Mouse (Mus musculus): Measurements from ENCODE around the gene Olfml2b.

The Olfml2b gene

DNA sequence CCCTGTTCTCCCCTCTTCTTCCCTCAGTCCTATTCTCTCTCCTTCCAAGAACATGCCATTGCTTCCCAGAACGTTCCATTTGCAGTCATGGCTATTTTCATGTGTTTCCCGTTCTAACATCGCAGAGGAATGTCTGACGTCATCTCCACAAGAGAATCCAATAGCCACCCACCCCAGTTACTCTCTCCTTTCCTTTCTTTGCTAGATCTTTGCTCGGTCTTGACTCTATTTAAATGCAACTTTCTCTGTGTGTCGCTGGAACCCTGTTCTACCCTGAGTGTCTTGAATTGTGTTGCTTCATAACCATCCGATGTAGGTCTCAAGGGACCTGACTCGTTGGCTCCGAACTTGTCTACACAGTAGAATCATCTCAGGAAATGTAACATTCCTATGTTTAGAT lies 55.2 kb downstream of the Olfml2b start:
- TF ChIP-seq GATA4 (IDR thresholded peaks at IDR 0.05; ENCODE audit: insufficient replicate concordance, low read length), result no peak

DNA sequence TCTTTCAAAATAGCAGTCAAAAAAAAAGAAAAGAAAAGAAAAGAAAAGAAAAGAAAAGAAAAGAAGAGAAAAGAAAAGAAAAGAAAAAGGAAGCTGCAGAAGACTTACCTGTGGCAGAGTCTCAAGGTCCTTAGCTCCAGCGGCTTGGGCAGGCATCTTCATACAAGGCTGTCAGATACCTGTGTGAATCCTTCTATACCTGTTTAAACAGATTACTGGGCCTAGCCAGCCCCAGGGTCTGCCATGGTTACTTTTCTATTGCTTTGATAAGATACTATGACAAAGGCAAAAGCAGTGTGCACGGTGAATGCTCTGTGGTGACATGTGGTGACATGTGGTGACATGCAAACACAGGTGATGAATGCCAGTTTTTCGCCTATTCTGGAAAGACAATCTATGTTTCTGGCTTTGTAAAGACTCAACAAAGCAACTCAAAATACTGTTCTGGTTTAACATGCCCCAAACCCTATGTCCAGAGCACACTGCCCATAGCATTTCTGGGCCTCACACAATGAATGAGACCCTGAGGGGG lies 56.2 kb downstream of the Olfml2b start:
- no peak for TF ChIP-seq GATA4 (IDR thresholded peaks at IDR 0.05; ENCODE audit: insufficient replicate concordance, low read length)

DNA sequence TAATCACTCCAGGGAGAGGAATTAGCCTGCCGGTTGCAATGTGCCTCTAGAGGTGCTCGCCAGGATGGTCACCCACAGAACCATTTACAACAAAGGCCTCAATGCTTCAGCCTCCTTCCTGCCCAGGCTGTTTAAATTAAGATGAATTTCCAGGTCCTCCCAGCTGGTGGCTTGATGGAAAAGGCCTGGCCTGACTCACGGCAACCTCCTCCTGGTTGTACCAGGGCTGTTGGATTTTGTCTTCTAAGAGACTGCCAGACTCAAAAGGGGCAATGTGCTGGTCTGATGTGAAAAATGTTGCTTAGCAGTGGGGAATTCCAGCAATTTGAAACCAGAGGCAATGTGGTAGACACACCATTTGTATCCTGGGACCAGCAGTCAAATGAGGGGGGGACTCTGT lies 56.8 kb downstream of the Olfml2b start:
- TF ChIP-seq GATA4 (IDR thresholded peaks at IDR 0.05; ENCODE audit: insufficient replicate concordance, low read length), result no peak

DNA sequence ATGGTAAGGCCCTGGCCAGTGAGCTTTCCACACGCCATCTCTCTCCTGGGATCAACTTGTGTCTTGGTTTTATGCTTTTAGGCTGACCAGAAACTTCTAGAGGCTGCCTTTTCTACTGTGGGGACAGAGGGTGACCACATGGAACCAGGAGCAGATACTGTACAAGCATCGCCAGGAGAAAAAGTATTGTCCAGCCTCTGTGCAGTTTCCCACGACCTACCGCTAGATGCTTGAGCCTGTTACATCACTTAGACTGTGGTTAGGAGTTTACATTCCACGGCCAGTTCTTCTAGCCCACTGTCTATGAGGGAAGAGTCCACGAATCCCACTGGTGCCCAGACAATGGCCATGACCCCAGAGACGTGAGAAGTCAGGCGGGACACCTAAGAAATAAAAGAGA lies 57.2 kb downstream of the Olfml2b start:
- no peak for TF ChIP-seq GATA4 (IDR thresholded peaks at IDR 0.05; ENCODE audit: insufficient replicate concordance, low read length)

DNA sequence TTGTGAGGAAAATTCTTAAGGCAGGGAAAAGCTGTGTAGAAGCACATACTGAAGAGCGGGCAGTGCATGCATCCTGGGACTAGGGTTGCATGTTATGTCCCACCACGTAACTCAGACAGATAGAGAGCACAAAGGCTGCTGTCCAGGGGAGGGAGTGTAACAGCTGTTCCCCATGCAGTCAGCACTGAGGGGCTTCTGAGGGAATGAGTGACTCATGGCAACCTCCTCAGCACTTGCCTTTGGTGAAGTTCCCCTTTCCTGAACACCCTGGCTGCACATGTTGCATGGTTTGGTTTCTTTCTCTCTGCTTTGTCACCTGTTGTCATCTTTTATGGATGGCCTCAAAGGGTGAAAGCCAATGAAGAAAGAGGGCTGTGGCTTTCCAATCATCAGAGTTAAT lies 57.9 kb downstream of the Olfml2b start:
- no peak for TF ChIP-seq GATA4 (IDR thresholded peaks at IDR 0.05; ENCODE audit: insufficient replicate concordance, low read length)

DNA sequence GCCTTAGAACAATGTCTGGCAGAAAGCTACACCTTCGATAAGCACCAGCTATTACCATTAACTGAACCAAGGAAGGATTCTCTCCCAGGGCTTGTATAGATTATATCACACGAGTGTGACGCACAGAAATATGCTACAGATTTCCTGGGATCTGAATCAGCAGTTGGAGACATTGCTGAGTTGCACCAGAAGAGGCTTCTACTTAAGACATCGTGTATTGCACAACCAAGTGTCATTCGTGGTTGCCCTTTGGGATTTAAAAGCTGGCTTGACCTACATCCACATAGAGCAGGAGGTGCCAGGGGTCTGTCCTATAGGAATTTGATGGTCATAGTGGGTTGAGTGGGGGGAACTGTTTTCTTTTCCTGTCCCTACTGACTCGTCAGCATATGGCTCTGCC lies 58.6 kb downstream of the Olfml2b start:
- no peak for TF ChIP-seq GATA4 (IDR thresholded peaks at IDR 0.05; ENCODE audit: insufficient replicate concordance, low read length)

DNA sequence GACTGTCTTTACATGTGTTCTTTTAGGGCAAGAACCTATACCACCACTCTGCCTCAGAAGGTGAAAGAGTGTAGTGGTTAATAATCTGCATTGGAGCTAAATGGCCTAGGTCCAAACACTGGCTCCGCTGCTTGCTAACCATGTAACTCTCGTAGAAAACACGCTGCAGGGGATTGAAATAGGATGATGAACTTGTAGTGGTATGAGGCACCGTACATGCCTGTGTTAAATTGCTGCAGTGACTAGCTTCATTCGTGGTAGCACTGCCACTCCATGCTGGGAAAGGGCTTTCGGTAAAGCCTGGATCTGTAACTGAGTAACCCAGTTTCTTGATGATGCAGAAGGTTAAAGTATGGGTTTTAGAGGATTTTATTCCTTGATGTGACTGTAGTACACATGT lies 59.8 kb downstream of the Olfml2b start:
- no peak for TF ChIP-seq GATA4 (IDR thresholded peaks at IDR 0.05; ENCODE audit: insufficient replicate concordance, low read length)

DNA sequence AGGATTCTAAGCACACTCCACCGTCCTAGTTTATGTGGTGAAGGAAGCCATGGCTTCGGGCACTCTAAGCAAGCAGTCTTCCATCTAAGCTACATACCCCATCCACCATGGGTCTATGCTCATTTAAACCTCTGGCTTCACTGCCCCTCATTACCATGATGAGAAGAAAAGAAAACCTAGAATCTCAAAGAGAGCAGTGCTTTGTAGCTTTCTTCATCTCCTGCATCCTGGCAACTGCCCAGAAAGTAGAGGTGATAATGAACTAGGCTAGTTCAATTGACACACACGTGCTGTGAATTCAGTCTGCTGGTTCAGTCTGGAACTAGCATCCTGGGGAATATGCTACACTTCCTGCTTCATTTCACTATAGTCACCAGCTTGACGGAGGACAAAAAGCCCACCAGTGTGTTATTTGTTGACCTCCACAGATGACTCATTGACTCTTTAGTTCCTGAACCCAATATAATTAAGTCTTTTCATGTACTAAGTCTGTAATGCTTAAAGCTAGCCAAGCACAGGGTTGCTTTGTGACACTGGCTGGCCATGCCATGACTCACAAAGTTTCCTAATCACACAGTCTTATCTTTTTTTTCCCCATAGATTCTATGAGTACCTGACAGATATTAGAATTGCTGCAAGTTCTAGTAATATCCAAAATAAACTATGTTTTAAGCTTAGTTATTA lies 60.7 kb downstream of the Olfml2b start:
- no peak for TF ChIP-seq GATA4 (IDR thresholded peaks at IDR 0.05; ENCODE audit: insufficient replicate concordance, low read length)

DNA sequence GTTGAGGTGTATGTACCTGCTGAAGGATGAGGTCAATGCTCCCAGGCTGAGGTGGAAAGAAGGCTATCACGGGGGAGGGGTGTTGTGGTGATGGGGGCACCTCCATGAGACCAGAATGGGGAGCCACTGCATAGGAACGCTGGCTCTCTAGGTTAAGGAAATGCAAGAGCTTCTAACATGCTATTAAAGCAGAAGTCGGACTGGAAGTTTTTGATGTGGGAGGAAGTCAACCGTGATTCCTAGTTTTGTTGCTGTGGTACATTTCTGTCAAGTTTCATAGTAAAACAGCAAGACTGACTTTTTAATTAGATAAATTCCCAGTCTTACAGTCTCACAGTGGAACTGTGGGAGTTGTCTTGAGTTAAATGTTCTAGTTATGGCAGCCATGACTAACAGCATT lies 61.7 kb downstream of the Olfml2b start:
- no peak for TF ChIP-seq GATA4 (IDR thresholded peaks at IDR 0.05; ENCODE audit: insufficient replicate concordance, low read length)

DNA sequence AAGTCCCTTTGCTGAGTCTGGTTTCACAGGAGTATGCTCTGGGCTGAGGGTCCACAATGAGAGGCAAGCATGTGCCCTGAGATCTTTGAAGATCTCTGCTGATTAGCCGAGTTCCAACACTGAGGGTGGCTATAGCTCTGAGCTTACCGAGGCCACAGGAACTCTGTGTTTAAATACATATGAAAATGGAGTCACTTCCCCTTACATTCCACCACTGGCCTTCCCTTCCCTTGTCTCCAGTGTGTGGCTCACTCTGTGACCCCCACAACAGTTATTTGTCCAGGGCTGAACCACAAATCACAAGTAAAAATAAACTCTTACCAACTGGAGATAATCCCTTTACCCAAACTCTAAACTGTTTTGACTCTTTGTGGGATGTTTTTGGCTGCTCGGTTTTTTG lies 64.7 kb downstream of the Olfml2b start:
- TF ChIP-seq GATA4 (IDR thresholded peaks at IDR 0.05; ENCODE audit: insufficient replicate concordance, low read length), result no peak

DNA sequence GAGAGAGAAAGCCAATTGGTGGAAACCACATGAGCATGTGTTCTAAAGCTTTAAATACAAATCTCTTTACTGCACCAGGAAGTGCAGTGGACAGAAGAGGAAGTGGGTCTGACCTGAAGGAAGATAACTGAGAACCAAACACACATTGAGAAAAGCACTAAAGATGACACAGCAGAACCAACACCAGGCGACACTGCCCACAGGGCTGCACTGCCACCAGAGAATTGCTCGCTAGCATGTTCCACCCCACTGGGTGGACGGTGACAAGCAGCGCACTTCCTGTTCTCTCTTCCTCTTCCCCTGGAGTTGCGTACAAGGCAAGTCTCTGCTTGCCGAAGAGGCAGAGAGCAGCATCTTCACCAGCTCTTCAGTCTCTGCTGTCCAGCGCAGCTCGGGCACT lies 65.1 kb downstream of the Olfml2b start:
- TF ChIP-seq GATA4 (IDR thresholded peaks at IDR 0.05; ENCODE audit: insufficient replicate concordance, low read length), result 0 out of 2 replicates have a peak, but pooled peaks have one; percentile 7

DNA sequence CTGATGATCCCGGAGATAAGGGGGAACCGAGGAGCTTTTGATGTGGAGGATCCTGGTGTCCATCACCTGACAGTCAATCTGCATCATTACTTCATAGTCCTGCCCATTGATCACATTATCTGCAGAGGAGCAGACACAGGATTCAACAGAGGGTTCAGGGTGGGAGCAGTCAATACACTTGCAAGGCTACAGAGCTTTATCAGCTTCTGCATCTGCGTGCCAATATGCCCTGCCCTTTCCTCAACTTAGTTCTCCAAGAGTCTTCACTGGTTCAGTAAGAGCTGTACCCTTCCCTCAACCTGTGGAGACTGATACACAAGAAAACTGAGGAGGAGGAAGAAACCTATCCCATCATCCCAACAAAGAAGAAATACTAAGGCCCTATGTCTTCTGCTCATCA lies 65.6 kb downstream of the Olfml2b start:
- TF ChIP-seq GATA4 (IDR thresholded peaks at IDR 0.05; ENCODE audit: insufficient replicate concordance, low read length), result no peak

DNA sequence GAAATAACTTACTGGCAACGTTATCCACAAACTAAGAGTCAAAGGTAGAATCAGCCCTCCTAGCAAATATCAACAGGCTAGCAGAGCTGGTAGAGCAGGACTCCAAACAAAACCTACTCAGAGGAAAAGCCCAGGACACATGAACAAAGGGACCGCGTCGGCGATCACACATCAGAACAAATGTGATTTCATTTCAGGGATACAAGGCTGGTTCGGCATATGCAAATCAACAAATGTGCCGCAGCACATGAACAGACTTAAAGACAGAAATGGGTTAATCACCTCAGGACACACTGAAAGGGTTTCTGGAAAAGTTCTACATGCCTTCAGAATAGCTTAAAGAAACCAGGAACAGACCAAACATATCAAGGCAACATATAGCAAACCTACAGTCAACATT lies 67.4 kb downstream of the Olfml2b start:
- no peak for TF ChIP-seq GATA4 (IDR thresholded peaks at IDR 0.05; ENCODE audit: insufficient replicate concordance, low read length)

DNA sequence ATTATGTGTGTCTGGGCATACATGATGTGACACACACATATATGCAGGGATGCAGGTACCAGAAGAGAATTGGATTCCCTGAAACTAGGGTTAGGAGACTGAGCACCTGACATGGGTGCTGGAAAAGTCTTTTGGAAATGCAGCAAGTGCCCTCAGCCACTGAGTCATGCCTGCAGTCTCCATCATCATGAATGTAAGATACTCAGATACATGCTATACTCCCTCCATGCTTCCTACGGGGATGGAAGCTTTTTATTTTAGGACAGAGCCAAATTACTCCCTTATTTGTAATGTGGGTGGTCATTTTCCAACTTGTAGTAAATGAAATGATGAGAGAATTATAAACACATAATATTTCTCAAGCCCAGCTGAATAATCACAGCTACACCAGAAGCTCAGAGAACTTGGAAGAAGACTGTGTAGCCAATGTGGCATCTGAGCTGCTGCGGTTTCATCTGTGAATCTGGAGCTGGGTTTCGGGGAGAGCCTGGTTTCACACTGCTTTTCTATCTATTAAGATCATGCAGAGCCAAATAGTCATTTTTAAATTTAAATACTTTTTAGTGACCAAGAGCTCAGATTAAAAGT lies 73.0 kb downstream of the Olfml2b start:
- no peak for TF ChIP-seq GATA4 (IDR thresholded peaks at IDR 0.05; ENCODE audit: insufficient replicate concordance, low read length)

DNA sequence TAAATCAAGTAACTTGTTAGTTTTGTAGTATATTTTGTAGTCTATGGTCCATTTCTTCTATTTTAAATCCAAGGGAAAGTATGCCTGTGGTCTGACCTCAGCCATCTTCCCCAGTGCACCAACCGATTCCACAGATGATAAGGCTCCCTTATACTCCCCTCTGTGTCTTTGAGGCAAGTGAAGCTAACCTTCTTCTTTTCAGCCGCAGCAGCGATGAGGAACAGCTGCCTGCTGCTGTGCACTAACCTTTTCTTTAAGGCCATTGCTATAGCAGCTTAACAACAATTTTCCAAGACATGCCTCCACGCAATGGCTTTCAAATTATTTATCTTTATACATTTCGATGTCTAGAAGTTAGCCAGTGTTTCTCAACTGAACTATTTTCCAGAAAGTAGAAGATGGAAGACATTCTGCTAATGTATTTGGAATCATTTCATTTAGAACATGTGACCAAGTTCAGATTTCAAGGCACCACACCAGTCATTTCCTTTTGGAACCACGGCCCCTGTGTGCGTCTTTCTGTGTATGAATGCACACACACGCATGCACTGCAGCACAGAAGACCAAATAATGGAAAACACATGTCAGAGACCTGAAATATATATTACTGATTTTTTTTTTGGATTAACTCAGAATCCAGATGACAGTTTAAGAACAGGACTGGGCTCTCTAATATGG lies 73.9 kb downstream of the Olfml2b start:
- TF ChIP-seq GATA4 (IDR thresholded peaks at IDR 0.05; ENCODE audit: insufficient replicate concordance, low read length), result no peak

DNA sequence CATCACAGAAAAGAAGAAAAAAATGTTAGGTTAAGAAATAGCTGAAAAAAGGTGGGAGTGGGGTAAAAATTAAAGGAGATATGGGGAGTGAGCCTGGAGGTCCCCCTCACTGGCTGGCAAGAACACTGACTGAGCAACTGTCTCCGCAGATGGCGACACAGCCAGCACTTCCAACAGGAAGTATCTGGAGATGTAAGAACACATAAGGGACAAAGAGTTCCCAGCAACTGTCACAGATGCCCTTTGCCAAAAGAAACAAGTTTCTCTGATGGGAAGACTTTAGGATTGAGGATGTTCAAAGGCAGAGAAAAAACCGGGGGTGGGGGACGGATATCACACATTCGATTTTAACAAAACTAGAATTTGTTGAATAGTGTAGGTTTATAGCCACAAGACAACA lies 77.2 kb downstream of the Olfml2b start:
- no peak for TF ChIP-seq GATA4 (IDR thresholded peaks at IDR 0.05; ENCODE audit: insufficient replicate concordance, low read length)

Data from liver, adult (tissue).